Comparison of ENCODE assay signal across 8 mouse cellular contexts in the genomic region with DNA sequence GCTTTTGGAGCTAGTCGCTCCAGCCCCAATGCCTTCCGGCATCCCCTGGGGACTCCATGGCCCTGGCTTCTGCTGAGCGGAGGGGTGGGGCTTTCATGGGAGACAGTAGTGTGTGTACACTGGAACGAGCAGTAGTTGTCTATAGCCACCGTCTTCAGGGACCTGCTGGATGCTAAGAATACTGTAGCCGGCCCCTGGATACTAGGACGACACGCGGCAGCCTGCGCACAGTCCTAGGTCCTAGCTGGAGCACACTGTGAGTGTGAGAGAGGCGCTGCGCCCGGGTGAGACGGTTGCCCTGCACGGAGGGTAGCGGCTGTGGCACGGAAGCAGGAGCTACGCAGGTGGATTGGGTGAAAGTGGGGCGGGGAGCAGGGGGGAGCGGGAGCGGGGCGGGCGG. TPM values are rescaled to one million over a fixed set of nuclear protein-coding genes. Genes with fewer than 3 reads are reported as not detected.
DNase-seq lines count a peak whose midpoint lies in the region; ATAC-seq lines count a peak whose summit lies in the region.

Gene Tmc5 (plus strand): TSS at position 97 of the 400 bp plus-strand sequence.

- H3K4me2 ChIP-seq in lung, embryonic 16.5 days (ENCODE audit: low read depth, low read length), result peak within 1 kb of the TSS; percentile 50
- H3K4me2 ChIP-seq in heart, embryonic 15.5 days, result peak within 1 kb of the TSS; percentile 51

- H3K27ac ChIP-seq in lung, embryonic 16.5 days (ENCODE audit: low read length), result no peak within 1 kb of the TSS
- no peak within 1 kb of the TSS for H3K27ac ChIP-seq in heart, embryonic 15.5 days

- peak within 1 kb of the TSS; percentile 25 for H3K4me3 ChIP-seq in lung, embryonic 16.5 days (ENCODE audit: low read length)
- H3K4me3 ChIP-seq in heart, embryonic 15.5 days, result peak within 1 kb of the TSS; percentile 34

- no peak for DNase-seq in lung, postnatal 10 days
- DNase-seq in thymus, postnatal 36 days, result peak; percentile 72 to 80
- no peak for DNase-seq in left cerebral cortex, postnatal 14 days (ENCODE audit: low spot score in 2 of 2)
- DNase-seq in frontal cortex, postnatal 14 days (ENCODE audit: low spot score in 2 of 2), result no peak
- no peak for DNase-seq in layer of hippocampus, postnatal 25 days (ENCODE audit: extremely low spot score in 1 of 2, low spot score in 1 of 2)

- ATAC-seq in lung, embryonic 16.5 days (ENCODE audit: low read depth), result peak; percentile 40; the same call in 1 of the 2 replicates
- ATAC-seq in heart, embryonic 15.5 days (replicated peaks; ENCODE audit: insufficient number of reproducible peaks, insufficient read depth, low FRiP score, low read depth), result no peak
- ATAC-seq in megakaryocyte progenitor cell, adult 5-6 weeks (replicated peaks; ENCODE audit: poor library complexity), result 0 out of 2 replicates have a peak, but pooled peaks have one; percentile 6

- H3K9me3 ChIP-seq in lung, embryonic 16.5 days (ENCODE audit: control insufficient read depth, low read length), result no peaks in the 10 kb centered on the region
- H3K9me3 ChIP-seq in heart, embryonic 15.5 days (replicated peaks), result no peaks in the 10 kb centered on the region

- H3K27me3 ChIP-seq in lung, embryonic 16.5 days (ENCODE audit: control insufficient read depth, insufficient read depth, low read depth, low read length), result peaks cover 47% of the 10 kb centered on the region
- H3K27me3 ChIP-seq in heart, embryonic 15.5 days, result peaks cover 85% of the 10 kb centered on the region

- no peaks in the 10 kb centered on the region for H3K36me3 ChIP-seq in lung, embryonic 16.5 days (ENCODE audit: control insufficient read depth, insufficient read depth, low read length)
- H3K36me3 ChIP-seq in heart, embryonic 15.5 days, result no peaks in the 10 kb centered on the region

- WGBS in lung, embryonic 16.5 days, result 3% methylated on average over 23 of the region's 23 CpGs
- WGBS in heart, embryonic 15.5 days, result 5% methylated on average over 23 of the region's 23 CpGs

- peak within 1 kb of the TSS; percentile 47; the same call in 1 of the 2 replicates for H3K9ac ChIP-seq in lung, embryonic 16.5 days (ENCODE audit: low read length)
- no peak within 1 kb of the TSS for H3K9ac ChIP-seq in heart, embryonic 15.5 days

- peaks cover 19% of the 10 kb centered on the region for H3K4me1 ChIP-seq in lung, embryonic 16.5 days (replicated peaks; ENCODE audit: control insufficient read depth, insufficient read depth, low read length)
- H3K4me1 ChIP-seq in heart, embryonic 15.5 days (replicated peaks), result peaks cover 27% of the 10 kb centered on the region

- intact Hi-C loops in left cerebral cortex, postnatal 14 days (cut with DNase I), result loop anchor here (10.0 kb wide), 1 partner anchor 398 kb away; the partner anchor contains the start of gene Gprc5b

RNA-seq across cellular contexts. Expression of gene Tmc5, which starts in this region (rescaled TPM):
- polyA plus RNA-seq in lung, embryonic 16.5 days (2015; fragmentation: Nextera tagmentation; extraction: Ambion mirVana), result 0.50 and 0.58 TPM in 2 replicates
- 0.19 and 0.87 TPM in 2 replicates for polyA plus RNA-seq in heart, embryonic 15.5 days (2015; fragmentation: Nextera tagmentation; extraction: Ambion mirVana)
- total RNA-seq in megakaryocyte progenitor cell, adult 5-6 weeks (2015), result not detected in 2 replicates
- total RNA-seq in megakaryocyte progenitor cell, adult 5-6 weeks (2017), result not detected in 2 replicates
- total RNA-seq in left cerebral cortex, postnatal 14 days (2021), result under 1 TPM; 0.35 to 0.38 TPM
- under 1 TPM; 0.44 to 0.54 TPM for total RNA-seq in layer of hippocampus, postnatal 25 days (2021)

Comparison
In these comparisons a context has a peak if more than half of its experiments do, and no peak if none do; other contexts are left out.
1. Peak in ATAC-seq, H3K4me3 ChIP-seq, H3K9ac ChIP-seq and H3K4me2 ChIP-seq in lung, embryonic 16.5 days; RNA of the gene not detected or under 1 TPM.
2. Peak in ATAC-seq in megakaryocyte progenitor cell, adult 5-6 weeks; RNA of the gene not detected or under 1 TPM.
3. DNase-seq: peak in thymus, postnatal 36 days (2 of 2); none in lung, postnatal 10 days (single experiment), left cerebral cortex, postnatal 14 days (0 of 2), frontal cortex, postnatal 14 days (0 of 2) and layer of hippocampus, postnatal 25 days (0 of 2).